Mouse (Mus musculus): ENCODE data around the gene Gpr107.

Gene Gpr107

GRCm38 (mm10) chr2:31151892-31152812 lies at the start of gene Gpr107:
Gpr107 (plus strand) TSS chr2:31152316.
- in situ Hi-C loops (cut with MboI, MseI), result no loop called here

GRCm38 (mm10) chr2:31103321-31103720 lies 48.8 kb upstream of the Gpr107 start:
- in situ Hi-C loops (cut with MboI, MseI), result no loop called here

DNA sequence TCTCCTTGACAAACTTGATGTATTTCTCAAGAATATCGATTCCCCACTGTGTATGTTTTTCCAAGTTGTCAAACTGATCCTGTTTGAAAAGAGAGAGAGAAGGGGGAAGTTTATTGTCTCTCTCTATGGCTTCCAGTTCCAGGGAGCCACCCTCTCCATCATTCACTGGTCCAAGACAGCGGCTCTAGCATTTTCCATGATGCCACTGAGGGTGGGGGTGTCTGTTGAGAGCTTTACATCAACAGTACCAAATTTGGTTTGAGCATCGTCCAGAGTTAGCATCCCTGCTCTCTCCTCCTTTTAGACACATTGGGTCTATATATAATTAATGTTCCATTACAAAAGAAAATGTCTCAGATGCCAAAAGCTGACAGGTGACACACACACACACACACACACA lies 46.8 kb upstream of the Gpr107 start:
- in situ Hi-C loops (cut with MboI, MseI), result no loop called here

GRCm38 (mm10) chr2:31106004-31106403 lies 46.1 kb upstream of the Gpr107 start:
- in situ Hi-C loops (cut with MboI, MseI), result no loop called here

DNA sequence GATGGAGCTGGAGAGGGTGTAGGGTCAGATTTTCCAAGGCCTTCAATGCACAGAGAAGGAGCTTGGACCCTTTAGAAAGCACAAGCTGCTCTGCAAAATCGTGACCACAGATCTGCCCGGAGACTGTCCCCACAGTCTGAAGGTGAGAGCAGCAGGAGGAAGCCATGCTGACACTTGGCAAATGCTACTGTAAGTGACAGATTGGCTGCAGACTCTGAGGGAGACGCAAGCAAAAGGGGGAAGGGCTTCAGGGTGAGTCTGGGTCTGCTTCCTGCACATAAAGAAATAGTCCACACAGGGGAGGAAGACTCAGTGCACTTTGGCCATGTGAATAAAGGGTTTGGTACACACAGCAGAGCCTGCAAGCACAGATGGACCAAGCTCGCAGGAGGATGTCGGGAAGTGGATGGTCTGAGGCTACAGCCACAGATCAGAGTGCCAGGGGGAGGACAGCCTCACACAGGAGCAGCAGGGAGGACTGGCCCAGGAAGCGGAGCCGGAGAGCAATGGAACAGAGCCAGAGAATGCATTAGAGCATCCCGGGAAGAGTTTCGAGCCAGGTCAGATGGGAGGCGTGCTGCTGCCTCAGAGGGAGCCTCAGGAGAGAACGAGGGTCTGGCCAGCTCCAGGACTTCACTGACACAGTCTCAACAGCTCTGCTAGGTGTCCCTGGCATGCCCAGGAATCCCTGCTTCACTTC lies 45.3 kb upstream of the Gpr107 start:
- in situ Hi-C loops (cut with MboI, MseI), result no loop called here

GRCm38 (mm10) chr2:31108186-31108585 lies 43.9 kb upstream of the Gpr107 start:
- in situ Hi-C loops (cut with MboI, MseI), result no loop called here

- in situ Hi-C loops (cut with MboI, MseI), result no loop called here
Measured at GRCm38 (mm10) chr2:31109960-31110548, 42.1 kb upstream of the Gpr107 start.

- in situ Hi-C loops (cut with MboI, MseI), result no loop called here
Measured at GRCm38 (mm10) chr2:31111685-31112084, 40.4 kb upstream of the Gpr107 start.

DNA sequence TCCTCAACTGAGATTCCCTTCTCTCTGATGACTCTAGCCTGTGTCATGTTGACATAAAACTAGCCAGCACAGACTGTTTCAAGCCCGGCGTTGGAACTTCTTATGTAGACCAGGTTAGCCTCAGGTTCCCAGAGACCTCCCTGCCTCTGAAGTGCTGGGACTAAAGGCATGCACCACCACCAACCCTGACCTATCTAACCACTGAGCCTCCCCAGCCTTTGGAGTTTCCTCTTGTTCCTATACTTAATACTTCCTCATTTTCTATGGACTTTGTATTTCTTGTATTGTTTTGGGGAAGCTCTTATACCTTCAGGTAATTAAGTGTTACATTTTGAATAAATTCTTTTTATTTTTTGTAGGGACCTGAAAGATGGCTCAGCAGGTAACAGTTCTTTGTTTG lies 37.9 kb upstream of the Gpr107 start:
- in situ Hi-C loops (cut with MboI, MseI), result no loop called here

DNA sequence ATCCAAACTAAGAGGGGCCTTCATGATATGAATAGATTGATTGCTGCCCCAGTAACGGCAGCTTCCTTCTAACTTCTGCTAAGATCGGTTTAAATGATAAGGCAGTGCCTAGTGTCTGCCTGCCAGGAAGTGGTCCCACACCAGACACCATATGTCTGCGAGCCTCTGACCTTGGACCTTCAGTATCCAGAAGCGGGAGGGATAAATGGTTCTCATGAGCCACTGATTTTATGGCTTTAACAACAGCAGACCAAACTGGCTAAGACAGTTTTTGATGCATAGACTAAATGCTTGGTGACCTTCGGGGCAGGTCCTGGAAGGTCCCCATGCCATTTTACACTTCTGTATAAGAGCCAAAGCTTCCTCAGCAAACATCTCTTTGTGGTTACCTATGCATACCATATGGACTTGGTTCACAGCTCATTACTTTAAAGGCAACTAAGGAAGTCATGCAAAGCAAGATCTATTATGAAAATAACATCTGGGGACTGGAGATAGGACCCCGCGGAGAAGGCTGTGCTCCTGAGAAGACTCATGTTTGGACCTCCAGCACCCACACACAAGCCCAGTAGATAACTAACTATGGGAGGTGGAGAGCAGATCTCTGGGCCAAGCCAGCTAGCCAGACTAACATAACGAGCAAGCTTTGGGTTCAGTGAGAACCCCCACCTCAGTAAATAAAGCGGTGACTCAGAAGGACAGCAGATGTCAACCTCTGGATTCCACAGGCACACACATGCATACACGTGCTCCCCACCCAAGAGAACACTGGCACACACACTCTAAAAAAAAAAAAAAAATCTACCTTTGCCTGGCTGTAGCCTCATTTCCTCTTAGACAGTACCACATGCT lies 36.8 kb upstream of the Gpr107 start:
- in situ Hi-C loops (cut with MboI, MseI), result no loop called here

DNA sequence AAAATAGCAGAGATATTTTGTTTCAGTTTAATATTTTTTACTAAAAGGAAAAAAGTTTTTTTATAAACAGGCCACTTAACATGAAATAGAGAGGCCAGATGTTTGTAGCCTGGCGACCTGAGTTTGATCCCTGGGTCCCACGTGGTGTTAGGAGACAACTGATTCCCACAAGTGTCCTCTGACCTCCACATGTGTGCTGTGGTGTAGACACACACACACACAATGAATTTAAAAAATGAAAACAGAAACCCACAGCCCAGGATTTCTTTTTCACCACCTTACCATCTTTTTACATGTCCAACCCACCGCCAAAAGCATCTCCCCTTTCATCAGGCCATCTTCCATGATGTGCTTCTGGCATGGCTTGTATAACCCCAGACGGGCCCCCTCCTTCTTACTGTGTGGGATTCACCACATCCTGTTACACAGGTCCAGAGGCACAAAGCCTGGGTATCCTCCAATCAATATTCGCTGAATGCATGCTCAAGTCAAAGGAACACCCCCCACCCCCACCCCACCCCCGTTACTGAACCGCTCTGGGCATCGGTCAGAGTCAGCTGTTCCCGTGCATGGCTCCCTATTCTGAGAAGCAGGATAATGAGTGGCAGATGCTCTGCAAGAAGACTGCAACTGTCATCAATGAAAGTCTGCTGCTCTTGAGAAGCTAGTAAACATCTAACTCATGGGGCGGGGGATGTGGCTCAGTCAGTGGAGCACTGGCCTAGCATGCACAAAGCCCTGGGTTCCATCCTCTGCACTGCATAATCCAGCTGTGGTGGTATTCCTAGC lies 36.0 kb upstream of the Gpr107 start:
- in situ Hi-C loops (cut with MboI, MseI), result no loop called here

DNA sequence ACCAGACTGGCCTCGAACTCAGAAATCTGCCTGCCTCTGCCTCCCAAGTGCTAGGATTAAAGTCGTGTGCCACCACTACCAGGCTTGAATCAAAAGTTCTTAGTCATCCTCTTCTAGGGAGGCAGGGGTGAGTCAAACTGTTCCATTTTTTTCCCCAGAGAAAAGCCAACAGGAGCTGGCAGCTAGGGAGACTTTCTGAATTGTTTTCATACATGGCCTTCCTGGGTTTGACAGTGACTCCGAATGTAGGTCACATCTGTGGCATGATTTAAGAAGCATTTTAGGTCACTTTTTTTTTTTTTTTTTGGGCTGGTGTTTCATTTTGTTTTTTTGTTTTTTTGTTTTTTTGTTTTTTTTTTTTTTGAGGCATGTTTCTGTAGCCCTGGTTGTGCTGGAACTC lies 33.9 kb upstream of the Gpr107 start:
- in situ Hi-C loops (cut with MboI, MseI), result no loop called here

- in situ Hi-C loops (cut with MboI, MseI), result no loop called here
Measured at GRCm38 (mm10) chr2:31118639-31119380, 33.3 kb upstream of the Gpr107 start.

DNA sequence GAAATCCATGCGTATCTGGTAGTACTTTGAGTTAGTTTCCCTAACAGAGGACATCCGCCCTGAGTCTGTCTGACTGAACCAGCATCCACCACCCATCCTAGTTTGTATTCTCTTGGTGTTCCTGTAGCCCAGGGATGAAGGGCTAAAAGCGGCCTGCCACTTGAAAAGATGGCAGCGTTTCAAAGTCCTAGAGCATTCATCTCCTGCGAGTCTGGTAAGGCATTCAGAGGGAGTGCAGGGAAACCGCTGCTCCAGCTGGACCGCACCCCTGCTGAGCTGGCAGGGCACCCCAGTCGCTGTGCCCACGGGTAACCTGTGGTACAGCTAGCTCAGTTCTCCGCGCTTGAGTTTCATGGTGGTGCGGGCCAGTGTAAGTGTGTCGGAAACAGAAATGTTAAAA lies 32.3 kb upstream of the Gpr107 start:
- in situ Hi-C loops (cut with MboI, MseI), result no loop called here

DNA sequence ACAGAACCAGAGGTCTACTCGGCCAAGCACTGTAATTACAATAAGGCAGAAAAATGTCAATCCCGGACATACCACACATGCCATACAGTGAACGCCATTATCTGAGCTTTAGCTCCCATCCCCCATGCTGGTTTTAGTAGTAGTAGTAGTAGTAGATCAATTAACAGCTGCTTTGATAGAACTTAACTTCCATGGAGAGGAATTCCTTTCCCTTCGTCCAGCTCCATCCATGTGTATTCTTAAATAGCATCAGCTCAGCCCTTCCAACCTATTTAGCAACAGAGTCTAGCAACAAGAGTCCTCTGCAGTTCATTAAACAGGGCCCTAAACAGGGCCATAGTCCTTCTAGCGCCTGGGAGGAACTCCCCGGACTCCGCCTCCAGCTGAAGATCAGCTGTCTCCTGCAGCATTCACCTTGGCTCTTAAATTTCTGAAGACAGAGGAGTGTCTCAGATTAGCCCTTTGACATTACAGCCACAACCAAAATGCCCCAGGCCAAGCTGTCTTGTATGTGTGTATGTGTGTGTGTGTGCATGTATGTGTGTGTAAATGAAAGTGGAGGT lies 30.9 kb upstream of the Gpr107 start:
- in situ Hi-C loops (cut with MboI, MseI), result no loop called here

GRCm38 (mm10) chr2:31122806-31123205 lies 29.3 kb upstream of the Gpr107 start:
- in situ Hi-C loops (cut with MboI, MseI), result no loop called here

DNA sequence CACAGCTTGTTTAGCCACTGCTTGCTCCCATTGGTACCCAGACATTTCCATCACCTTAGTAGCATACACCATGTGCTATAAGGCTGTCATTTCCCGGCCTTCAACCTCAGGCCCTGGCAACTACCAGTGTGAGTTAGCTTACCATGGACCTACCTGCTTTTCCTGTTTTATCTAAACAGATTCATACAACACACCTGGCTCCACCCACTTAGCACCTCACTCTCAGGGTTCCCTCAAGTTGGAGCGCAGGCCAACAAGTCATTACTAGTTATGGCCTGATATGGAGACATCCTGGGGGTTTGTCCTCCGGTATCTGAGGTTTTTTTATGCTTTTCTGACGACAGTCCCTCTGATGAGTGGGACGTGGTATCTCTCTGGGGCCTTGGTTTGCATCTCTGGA lies 28.6 kb upstream of the Gpr107 start:
- in situ Hi-C loops (cut with MboI, MseI), result no loop called here

DNA sequence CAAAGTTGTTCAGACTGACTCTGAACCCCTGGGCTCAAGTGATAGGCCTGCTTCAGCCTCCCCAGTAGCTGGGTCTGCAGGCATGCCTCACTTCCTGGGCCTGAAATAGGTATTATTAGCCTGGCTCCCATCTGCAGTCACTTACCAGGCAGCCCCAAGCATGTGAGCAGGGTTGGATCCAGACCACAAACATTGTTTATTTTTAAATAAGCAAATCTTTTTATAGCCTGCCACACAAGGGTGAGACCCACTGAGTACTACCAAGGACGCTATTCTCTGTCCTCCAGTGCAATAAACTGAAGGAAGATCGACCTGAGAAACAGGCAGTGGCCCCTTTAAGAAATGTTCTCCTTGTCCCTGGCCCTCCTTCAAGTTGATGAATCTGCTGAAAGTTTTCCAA lies 27.4 kb upstream of the Gpr107 start:
- in situ Hi-C loops (cut with MboI, MseI), result no loop called here

DNA sequence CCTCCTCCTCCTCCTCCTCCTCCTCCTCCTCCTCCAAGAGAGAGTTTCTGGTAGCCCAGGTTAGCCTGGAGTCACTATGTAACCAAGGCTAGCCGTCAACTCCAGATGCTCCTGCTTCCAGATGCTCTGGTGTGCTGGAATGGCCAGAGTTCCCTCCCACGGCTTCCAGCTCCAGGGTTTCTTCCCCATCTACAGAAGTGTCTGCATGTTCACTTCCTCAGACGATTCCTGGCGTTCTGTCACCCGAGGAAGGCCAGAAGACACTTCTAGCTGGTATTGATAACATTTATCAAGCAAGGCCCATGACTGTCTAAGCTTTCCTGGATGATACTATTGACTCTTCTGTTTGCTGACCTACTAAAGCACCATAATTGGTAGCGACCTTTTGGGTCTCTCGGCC lies 27.0 kb upstream of the Gpr107 start:
- in situ Hi-C loops (cut with MboI, MseI), result no loop called here

DNA sequence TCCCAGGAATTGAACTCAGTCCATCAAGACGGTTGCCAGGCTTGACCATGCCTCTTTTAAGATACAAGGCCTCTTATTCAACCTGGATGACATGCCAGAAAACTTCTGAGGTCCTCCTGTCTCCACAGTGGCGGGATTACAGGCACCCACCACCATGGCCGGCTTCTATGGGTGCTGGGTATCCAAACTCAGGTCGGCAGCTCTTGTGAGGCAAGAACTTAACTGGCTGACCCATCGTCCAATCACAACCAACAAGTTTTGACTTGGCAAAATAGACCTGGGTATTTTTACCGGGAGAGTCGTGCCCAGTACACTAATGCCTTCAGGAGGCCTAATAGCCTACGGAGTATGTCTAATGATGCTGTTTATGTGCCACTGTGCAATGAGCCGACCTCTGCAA lies 26.1 kb upstream of the Gpr107 start:
- in situ Hi-C loops (cut with MboI, MseI), result no loop called here
